Mouse (Mus musculus) heart, postnatal 25 days (tissue): ENCODE measurements around the gene Sema3g. TPM values are rescaled to one million over a fixed set of nuclear protein-coding genes. Genes with fewer than 3 reads are reported as not detected.

Experiments
- DNase-seq: peaks from one replicate; pipeline ENCODE4 v3.0.0; 2022; ENCODE audit warnings: low spot score
- intact Hi-C: fragments of 180-260 bp; cut with DNase I; formaldehyde crosslinking; loops from one replicate; pipeline ENCODE4 v1.15.1; 2025
- total RNA-seq, 2 experiments: library from RNA; stranded (reverse); gene quantifications; 2 replicates each; pipeline ENCODE4 v1.2.3; 2021

Gene Sema3g
- total RNA-seq, 2 experiments from 2014 or later, result 12.4 to 16.1 TPM

DNA sequence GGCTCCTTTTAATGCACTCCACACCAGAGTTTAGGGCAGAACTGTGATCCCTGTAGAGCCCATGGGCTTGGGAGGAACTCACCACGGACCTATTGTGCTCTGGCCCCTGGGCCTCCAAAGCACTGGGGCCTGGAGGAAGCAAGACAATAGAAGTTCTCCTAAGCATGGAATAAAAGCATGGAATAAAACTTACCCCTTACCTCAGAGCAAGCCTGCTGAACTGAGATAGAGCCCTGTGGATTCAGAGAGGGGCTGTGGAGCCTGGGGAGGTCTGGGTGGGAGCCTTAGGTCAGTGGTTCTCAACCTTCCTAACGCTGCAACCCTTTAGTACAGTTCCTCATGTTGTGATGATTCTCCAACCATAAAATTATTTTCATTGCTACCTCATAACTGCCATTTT is 814 bp upstream of the Sema3g start, which contains the start of gene Nisch:
Nisch (minus strand) TSS at position 101 of the 400 bp plus-strand sequence.
- no peak for DNase-seq
- intact Hi-C loops, result no loop called here

DNA sequence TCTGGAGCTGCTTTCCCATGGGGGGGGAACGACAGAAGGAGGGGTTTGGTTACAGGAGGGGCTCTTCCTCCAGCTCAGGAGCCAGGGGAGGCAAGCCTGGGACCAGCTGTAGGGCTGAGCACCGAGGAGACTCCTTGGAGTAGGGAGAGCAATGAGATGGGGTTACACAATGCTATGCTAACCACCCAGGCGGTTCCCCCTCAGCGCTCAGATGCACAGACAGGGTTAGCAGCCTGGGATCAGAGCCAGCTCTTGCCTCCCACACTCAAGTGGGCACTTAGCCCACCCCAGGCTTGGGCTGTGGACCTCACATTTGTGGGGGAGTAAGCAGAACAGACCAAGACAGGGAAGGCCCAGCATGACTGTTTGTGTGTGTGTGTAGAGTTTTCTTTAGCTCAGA is 9.3 kb downstream of the Sema3g start:
- intact Hi-C loops, result no loop called here
- DNase-seq, result peak; percentile 58

DNA sequence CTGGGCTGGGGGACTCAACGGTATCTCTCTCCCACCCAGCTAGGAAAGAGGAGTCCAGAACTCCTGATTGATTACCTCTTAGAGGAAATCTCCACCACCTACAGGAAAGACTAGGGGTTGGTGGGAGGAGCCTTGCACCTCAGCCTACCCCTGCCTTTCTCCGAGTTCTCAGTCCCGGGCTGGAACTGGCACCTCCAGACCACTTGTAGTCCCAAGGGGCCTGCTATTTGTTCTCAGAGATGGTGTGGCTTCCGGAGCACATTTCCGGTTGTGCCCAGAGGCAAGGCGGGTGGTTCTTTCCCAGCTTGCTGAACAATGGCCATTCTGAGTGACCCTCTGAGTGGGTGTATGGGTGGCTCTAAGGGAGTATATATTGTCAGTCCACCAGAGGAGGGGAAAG is 10.6 kb downstream of the Sema3g start:
- intact Hi-C loops, result no loop called here

DNA sequence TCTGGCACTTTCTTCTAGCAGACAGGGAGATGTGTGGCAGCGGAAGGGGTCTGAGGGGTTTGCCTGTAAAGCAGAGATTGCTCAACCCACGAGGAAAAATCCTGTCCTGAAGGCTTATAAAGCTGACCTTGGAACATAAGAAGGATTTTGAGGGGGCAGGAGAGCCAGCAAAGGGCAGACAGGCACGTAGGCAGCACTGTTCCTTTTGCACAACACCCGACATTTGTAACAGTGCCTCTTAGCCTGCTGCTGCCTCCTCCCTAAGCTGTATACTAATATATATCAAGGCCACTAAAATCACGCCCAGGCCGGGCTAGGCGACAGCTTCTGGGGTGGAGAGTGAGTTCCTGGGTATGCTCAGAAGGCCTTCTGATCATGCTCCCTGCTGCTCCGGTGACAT is 12.8 kb downstream of the Sema3g start:
- DNase-seq, result no peak
- intact Hi-C loops, result no loop called here

More for the DNA sequence above, 10.6 kb downstream of the Sema3g start:
- no peak for DNase-seq

DNA sequence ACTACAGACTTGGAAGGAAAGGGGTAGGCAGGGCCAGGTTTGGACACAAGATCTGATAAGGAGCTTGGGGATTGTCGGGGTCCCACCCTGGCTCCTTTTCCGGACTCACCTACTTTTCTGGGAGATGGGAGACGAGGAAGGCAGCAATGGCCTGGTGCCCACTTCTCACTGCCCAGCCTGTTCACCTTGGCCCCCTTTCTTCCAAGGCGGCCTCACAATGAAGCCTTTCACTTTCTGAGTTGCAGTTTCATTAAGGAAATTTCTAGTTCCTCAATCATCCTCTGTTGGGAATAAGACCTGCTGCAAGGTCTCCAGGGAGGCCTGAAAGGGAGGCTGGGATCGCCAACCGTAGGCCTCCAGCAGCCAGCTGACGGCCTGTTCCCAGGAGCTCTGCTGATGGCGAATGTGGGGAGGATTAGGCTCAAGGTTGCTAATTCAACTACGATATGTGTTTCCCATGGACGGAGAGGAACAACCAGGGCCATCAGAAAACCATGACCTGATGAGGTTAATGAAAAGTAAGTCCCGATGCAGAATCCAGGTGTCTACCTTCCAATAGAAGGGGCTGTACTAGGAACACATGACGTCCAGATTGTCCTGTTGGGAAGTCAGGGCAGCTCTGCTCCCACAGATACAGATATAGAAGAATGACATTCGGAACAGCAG is 14.9 kb downstream of the Sema3g start:
- DNase-seq, result no peak
- intact Hi-C loops, result no loop called here

DNA sequence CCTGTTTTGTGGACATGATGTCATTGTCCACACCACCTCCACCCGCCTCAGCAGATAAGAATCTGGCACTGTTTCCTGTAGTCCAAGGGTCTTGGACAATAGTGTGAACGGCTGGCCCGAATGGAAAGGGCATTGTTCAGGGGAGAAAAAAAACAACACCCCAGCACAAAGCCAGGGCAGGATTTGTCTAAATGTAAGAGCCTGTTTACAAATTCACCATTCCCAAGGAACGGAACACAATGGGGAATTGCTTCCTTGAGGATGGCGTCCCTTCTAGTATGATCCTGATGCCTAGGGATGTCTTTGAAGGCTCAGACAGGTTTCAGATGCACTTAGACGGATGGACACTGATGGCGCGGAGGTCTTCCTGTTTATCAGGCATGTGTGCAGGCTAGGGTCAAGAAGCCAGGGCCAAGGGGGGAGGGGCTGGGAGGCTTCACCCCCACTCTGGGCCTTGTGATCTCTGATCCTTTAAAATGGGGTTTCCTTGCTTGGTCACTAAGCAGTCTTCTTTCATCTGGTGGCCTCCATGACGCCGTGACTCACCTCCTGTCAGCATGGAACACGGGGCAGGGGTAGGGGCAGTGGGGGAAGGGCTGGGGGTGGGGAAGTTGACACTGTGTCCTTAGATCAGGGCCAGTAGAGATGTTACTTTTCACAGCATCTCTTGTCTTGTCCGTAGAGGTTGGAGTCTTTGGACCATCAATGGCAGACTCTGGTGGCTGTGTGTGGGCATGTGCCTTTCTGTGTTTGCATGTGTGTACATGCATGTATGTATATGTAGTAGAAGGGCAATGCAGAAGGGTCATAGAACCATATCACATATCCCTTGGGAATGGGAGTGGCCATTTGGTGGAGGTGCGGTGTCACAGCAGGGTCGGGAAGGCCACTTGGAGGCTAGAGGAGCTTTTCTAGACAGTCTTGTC is 15.7 kb downstream of the Sema3g start:
- peak; percentile 47 for DNase-seq
- intact Hi-C loops, result no loop called here

DNA sequence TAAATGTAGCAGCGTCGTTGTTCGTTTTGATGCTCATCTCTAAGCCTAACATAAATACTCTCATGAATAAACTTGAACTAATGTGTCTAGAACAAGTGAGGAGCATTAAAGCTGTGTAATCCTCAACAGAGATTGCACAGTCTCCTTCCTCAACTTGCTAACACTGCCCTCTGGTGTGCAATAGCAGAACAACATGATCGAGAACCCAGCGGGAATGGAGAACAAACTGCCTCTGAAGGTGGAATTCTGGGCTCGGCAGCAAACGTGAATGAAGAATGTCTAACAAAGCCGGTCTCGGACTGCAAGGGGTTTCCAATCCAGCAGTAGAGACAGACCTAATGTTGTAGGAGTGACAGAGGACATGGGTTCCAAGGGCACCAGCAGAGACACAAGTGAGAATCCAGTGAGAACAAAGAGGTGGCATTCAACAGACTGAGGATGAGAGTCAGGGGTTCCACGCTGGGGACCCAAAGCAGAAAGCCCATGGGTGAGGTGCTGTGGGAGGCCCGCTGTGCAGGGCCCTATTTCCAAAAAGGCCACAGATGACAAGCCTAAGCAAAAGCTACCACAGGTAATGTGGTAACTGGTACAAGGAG is 16.4 kb downstream of the Sema3g start:
- peak; percentile 37 for DNase-seq
- intact Hi-C loops, result loop anchor here (1.0 kb wide), 1 partner anchor 19 kb away; no protein-coding TSS in a partner anchor

DNA sequence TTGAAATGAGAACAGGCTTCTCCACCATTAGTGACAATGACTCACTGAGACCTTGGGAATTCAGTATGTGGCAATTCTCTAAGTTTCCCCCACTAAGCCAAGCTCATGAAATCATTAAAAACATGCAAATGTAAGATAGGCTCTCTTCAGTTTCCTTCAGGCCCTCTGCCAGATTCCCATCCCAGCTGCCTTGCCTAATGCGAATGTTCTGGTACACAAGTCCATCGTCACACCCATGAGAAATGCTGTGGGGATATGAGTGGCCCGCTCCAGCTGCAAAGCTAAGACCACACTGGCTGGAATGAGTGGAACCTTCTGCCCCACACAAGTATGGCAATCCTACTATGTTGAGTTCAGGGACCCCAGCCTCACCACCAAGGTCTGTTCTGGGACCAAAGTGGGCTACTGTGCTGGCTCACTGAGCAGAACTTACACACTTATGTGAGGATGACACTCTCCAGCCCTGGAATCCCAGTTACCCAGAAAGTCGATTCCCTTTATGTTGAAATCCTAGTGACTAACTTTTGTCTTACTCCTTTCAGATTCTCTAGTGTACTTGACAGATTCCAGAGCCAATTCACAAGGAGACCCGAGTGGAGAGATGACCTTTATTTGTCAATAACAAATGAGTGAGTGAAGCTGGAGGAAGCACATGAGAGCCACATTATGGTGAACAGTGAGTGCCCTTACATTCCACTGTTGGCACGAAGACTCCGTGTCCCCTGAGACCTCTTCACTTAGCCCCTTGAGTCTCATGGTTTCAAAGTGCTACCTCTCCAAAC is 19.6 kb downstream of the Sema3g start:
- peak; percentile 71 for DNase-seq
- intact Hi-C loops, result no loop called here

DNA sequence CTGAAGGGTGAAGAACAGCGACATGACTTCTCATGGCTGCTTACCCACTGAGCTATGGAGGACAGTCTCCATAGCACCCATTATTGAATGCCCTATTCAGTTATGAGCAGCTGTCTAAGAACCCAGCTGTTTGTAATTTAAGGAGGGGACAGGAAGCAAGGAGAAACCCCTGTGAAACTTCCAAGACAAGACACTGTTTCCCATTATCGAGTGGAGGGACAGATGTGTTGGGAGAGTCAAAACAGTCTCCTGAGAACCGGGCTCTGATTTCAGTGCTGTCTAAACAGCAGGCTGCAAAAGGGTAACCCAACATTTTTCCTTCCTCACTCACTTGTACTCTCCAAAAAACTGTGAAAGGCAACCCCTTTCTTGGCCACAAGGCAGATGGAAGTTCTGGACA is 22.9 kb downstream of the Sema3g start:
- no peak for DNase-seq
- intact Hi-C loops, result no loop called here

DNA sequence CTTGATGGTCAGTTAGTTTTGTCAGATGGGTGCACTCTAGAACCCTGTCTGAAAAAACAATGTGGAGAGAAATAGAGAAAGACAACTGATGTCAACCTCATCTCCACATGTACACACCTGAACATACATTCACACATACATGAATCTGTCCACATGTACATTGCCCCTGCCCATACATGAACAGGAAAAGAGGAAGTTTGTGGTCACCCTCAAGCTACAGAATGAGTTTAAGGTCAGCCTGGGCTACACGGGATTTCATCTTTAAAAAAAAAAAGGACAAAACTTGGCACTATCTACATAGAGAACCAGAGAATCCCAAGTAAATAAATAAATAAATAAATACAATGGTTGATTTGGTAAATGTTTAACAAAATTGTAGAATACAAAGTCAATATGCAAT is 27.1 kb downstream of the Sema3g start:
- intact Hi-C loops, result loop anchor here (5.0 kb wide), 1 partner anchor 112 kb away; the partner anchor contains the start of gene Nt5dc2
- no peak for DNase-seq

DNA sequence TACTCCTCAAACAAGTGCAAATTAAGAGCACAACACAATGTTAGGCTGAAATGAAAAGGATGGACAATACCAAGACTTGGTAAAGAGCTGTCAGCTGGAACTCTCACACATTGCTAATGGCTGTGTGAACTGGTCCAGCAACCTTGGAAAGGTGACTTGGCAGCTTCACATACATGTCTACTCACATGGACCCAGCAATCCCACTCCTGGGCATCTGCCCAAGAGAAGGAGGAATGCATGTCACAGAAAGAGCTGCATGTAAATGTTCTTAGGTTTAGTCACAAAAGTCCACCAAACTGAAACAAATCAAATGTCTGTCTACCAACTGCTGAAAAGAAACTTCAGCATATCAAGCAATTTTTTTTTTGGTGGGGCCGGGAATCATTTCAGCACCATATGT is 28.3 kb downstream of the Sema3g start:
- intact Hi-C loops, result loop anchor here (5.0 kb wide), 1 partner anchor 114 kb away; the partner anchor contains the start of gene Nt5dc2

DNA sequence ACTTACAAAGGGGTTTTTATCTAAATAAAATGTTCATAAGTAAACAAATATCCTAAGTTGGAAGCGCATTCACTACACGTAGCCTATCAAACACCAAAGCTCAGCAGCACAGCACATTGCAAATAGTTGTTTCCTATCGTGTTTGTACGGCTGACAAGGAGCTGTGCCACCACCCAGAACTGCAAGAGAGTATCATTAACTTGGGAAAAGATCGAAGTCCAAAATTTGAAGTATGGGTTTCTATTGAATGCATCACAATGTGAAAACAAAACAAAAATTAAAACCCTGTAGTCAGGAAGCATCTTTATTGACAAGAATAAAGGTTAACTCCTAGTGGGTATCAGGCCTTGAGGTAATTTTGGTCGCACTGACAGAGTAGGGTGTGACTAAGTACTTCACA is 30.7 kb downstream of the Sema3g start:
- intact Hi-C loops, result loop anchor here (5.0 kb wide), 1 partner anchor 116 kb away; the partner anchor contains the start of gene Nt5dc2
- no peak for DNase-seq

More for the DNA sequence above, 28.3 kb downstream of the Sema3g start:
- no peak for DNase-seq

DNA sequence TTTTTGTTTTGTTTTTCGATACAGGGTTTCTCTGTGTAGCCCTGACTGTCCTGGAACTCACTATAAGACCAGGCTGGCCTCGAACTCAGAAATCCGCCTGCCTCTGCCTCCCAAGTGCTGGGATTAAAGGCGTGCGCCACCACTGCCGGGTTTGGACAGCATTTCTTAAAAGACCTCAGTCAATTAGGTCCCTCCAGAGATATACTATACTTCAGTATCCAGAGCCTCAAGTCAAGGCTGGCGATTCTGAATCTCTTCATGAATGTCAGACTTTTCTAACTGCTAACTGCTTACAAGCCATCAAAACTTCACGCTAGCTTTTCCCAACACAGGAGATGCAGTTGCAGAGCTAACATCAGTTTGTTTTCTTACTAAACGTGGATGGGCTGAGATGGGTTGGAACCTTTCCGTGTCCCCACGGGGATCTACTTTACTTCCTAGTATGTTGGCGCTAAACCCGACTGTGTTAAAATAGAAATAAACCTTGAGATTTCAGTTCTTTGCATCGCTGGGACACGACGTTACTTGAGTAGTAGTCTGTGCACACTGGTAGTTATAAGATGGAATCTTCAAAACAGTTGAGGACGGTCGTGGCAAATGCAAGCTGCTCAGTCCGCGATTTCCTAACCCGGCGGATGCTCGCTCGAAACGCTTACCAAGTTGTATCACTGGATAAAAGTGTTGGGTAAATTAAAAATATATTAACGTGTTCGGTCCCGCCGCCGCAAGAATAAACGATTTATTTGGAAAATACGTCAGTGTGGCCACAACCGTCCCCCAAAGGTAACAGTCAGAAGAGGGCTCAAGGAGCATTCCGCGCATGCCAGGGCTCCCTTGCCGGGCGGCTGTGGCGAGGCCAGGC is 32.8 kb downstream of the Sema3g start:
- no peak for DNase-seq
- intact Hi-C loops, result loop anchor here (5.0 kb wide), 1 partner anchor 87 kb away; the partner anchor contains the start of gene Capn7

DNA sequence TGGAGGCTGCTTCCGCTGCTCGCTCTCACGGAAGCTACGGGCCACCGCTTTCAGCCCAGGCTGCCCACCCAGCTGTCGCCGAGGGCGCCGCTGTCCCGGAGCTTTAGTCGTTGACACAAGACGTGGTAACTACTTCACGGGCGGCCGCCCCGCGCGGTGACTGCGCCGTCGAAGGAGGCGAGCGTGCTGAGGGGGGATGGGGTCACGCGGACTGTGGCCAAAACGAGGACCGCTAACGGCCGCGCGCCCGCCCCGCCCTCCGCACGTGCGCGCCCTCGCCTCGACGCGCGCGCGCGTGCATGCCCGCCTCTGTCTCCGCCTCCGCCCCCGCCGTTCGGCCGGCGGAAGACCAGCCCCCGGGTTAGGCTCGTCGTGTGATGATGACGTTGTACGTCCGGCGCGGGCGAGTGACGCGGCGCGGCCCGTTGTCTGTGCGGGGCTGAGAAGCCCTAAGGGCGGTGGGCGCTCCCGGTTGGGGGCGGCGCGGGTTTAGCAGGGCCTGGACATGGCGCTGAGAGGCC is 33.5 kb downstream of the Sema3g start, which contains the start of the genes Phf7 and Bap1:
Phf7 (minus strand) TSS at position 234 of the 521 bp plus-strand sequence.
Bap1 (plus strand) TSS at position 367 of the 521 bp plus-strand sequence.
- intact Hi-C loops, result loop anchor here (5.0 kb wide), 1 partner anchor 86 kb away; the partner anchor contains the start of gene Capn7
- DNase-seq, result peak; percentile 88

DNA sequence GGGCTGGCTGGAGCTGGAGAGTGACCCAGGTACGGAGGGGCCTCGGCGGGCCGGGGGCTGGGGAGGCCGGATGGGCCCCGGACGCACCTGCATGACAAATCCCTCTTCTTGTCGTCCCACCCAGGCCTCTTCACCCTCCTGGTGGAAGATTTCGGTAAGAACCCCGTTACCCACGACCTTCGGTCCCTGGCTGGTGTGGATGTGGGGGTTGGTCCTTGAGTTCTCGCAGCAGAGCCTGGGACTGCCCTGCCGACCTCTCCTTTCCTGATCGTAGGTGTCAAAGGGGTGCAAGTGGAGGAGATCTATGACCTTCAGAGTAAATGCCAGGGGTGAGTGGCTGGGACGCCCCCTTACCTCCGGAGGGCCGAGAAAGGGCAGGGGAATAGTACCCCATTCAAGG is 34.0 kb downstream of the Sema3g start:
- DNase-seq, result no peak
- intact Hi-C loops, result loop anchor here (5.0 kb wide), 1 partner anchor 86 kb away; the partner anchor contains the start of gene Capn7

DNA sequence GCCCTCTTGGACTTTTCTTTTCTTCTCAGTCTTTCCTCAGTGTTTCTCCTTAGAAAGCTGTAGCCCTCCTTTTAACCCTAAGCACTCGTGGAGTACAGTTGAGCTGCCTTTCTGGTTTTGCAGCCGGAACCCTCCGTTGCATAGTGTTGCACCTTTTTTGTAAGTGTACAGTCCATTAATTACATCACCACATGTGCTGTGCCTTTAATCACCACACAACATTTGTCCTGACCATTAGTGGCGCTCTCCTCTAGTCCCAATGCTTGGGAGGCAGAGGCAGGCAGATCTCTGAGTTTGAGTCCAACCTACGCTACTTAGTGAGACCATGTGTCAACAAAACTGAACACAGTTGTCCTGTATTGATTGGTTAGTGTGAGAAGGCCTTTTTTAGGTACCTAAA is 34.4 kb downstream of the Sema3g start:
- intact Hi-C loops, result loop anchor here (5.0 kb wide), 1 partner anchor 85 kb away; the partner anchor contains the start of gene Capn7
- no peak for DNase-seq

DNA sequence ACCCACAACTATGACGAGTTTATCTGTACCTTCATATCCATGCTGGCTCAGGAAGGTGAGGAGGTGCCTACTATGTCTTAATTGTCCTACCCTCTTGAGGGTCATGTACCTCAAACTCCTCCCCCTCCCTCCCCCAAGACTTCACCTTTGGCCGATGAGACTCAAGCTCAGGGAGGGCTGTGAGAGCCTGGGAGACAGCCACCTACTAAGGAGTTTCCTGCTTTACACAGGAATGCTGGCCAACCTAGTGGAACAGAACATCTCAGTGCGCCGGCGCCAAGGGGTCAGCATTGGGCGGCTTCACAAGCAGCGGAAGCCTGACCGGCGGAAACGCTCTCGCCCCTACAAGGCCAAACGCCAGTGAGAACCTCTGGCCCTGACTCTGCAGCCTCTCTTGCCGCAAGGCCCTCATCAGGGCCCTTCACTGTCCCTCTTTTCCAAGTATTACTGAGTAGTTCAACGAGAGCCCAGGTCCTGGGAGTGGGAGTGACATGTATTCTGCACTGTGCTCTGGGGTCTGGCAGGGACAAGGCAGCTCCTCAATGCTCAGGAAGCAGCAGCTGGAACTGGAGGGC is 40.9 kb downstream of the Sema3g start:
- DNase-seq, result no peak
- intact Hi-C loops, result no loop called here

DNA sequence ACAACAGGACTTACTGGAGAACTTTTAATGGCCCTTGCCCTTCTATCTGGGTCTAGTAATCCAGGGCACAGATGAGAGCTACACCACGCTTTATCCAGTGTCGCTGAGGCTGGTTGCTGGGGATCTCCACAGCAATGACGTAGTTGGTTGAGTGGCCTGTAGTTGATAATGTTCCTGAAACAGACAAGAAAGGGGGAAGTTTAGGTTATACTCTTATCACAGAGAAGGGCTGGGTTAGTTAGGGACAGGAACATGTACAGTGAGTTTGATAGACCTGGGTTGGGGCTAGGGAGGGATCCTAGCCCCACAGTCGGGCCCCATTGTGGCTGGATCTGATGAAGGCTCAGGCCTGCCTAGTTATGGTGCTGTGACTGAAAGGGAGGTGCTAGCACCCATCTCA is 42.7 kb downstream of the Sema3g start:
- DNase-seq, result no peak
- intact Hi-C loops, result no loop called here
